Mouse (Mus musculus) spleen, postnatal 14 days (tissue): Measurements from ENCODE around the gene Rabgap1l.

ENCODE experiments used
- DNase-seq, 2 experiments: peaks; one replicate each; pipeline ENCODE4 v3.0.0; 2021 to 2022; ENCODE audit warnings: low spot score in 2 of 2

The Rabgap1l gene

DNA sequence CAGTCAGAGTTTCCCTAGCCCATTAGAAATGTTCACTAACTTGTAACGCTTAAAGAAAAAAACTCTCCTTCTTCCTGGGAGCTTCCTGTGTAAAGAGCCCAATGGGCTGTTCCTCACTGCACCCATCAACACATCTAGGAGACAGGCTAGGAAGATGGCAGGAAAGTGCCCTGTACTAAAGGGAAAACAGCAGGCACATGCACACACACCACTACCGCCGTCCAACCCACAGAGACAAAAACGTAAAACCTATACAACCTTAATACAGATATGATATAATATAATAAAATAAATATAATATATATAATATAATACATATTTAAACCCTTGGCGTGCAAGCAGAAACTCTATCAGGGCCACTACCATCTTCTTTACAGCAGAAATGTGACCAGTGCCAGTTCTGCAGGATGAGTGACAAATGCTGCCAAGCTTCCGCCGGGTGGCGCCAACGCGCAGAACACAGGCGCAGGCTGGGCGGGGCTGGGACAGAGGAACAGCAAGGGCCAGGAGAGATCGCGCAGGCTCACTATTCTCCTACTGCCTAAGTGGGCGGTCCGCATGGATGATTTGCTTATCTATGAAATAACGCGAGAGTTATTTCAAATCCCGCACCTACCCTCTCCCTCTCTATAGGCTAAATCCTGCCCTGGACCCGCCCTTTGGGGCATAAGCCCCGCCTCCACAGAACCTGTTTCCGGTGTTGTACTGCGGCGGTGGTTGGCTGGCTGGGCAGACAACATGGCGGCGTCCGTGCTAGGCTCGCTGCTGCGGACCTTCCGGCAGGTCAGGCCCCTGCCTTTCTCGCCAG is 598.3 kb downstream of the Rabgap1l start, which contains the start of gene Mrps14:
Mrps14 (plus strand) TSS at position 687 of the 808 bp plus-strand sequence.
- peak; percentile 97 to 98 for DNase-seq

DNA sequence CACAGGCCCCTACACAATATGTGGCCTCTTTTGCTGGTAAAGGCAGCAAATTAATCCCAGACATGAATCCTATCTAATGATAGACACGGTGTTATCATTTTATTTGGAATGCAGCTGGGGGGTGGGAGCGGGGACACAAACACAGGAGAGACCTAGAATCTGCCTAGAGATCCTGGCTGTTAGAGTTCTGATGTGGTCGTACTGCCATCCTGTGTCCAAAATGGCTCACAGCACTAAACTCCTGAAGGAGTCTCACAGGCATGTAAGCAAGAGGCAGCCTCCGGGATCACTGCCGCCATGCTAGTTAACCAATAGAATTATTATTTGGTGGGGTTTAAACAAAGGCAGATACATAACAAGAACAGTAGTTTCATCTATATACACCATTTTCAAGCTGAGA is 608.5 kb downstream of the Rabgap1l start:
- no peak for DNase-seq

- no peak for DNase-seq
These were observed 611.8 kb downstream of the Rabgap1l start for GRCm38 (mm10) chr1:160181216-160181615.

DNA sequence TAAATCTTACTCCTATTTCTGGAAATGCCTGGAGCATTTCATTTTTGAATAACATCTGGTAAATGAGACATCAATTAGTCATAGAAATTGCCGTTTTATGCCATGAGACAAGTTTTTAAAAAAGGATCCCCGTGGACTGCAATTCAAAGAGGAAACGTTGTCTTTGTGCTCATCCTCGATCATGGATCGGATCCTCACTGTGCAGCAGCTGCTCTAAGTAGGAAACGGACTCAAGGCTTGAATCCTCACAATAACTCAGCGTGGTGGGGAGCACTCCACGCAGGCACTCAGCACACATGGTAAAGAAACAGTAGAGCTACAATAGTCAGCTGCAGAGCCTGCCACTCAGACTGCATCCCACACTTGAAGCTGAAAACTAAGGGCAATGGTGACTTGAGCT is 616.1 kb downstream of the Rabgap1l start:
- DNase-seq: no peak
